Mouse (Mus musculus) right cerebral cortex, adult 2 months (tissue): ENCODE results near the gene Cpn2.

Experiments
- DNase-seq, 2 experiments: peaks; one replicate each; pipeline ENCODE4 v3.0.0; 2021 to 2022; ENCODE audit warnings: low spot score in 2 of 2

The Cpn2 gene

GRCm38 (mm10) chr16:30267359-30267758, at the start of gene Cpn2:
Gene Cpn2, minus strand, starts transcription at chr16:30267499.
- DNase-seq: no peak

- no peak for DNase-seq
These were observed 46.9 kb upstream of the Cpn2 start for GRCm38 (mm10) chr16:30314236-30314635.

DNA sequence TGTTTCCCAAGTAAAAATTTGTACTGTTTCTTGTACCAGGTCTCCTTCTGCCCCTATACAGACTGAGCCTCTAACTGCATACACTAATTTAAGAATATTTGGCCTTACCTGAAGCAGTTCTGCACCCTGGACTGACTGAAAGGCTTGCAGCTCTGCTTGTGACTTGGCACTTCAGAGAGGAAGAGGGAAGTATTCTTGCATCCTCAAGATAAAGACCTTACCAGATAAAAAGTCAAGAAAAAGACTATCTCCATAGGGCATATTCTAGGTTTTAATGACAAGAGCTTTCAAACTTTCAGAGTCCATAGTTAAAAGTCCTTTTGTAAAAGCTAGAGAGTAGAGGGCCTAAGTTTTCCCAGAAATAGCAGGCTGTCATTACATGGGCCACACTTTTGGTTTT, 43.3 kb upstream of the Cpn2 start, which contains the start of gene Gp5:
Gene Gp5 (minus strand): TSS at position 133 of the 400 bp plus-strand sequence.
- DNase-seq: no peak

- no peak for DNase-seq
These were observed 42.8 kb upstream of the Cpn2 start for GRCm38 (mm10) chr16:30310171-30310515.

GRCm38 (mm10) chr16:30309395-30310170, 42.3 kb upstream of the Cpn2 start:
- DNase-seq: peak in 1 of 2 experiments; percentile 37

DNA sequence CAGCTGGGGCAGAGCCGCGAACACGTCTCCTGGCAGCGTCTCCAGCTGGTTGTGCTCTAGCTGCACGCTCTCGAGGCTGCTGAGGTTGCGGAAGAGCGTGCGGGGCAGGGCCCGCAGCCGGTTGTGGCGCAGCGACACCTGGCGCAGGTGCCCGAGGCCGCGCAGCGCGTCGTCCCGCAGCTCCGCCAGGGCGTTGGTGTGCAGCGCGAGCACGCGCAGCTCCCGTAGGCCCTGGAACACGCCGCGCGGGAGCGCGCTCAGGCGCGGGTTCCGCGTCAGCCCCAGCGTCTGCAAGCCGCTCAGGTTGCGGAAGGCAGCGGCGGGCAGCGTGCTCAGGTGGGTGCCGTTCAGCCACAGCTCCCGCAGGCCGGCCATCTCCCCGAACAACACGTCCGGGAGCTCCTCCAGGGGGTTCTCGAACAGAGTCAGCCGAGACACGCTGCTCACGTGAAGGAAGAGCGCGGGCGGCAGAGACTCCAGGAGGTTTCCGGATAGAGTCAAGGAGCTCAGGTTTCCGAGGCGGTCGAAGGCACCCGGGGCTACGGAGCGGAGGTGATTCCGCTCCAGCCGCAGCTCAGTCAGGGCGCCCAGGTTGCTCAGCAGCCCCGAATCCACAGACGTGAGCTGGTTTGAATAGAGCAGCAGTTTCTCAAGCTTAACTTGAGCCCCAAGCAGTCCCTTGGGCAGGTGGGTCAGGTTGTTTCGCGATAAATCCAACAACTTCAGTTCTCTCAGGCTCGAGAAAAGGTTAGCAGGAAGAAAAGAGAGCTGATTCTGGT, 41.5 kb upstream of the Cpn2 start:
- DNase-seq: peak; percentile 65 to 68

DNA sequence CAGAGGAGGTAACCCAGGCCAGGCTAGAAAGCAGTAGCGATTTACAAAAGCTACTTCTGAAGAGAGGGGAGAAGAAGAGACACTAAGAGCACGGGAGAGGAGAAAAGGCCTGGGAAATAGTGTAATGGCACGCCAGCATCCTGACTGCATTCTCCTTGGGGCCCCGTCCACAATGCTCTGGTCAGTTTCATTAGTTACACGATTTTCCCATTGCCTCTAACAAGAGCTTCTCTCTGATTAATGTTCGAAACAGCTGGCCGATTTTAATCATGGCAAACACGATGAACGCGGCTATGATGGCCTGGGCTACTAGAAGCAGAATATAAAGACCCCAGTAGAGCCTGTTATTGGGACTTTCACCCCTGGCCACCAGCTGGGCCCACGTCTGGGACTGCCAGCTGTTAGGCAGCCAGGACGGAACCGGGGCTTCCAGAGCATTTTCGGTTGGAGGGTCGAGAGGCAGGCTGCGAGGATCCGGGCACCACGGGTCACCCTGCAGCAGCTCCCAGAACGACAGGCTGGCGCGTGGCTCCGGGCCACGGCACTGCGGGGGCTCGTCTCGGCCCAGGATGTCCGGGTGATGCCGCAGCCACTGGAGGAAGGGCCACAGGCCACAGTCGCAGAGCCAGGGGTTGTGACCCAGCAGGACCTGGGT, 40.8 kb upstream of the Cpn2 start:
- DNase-seq: no peak

DNA sequence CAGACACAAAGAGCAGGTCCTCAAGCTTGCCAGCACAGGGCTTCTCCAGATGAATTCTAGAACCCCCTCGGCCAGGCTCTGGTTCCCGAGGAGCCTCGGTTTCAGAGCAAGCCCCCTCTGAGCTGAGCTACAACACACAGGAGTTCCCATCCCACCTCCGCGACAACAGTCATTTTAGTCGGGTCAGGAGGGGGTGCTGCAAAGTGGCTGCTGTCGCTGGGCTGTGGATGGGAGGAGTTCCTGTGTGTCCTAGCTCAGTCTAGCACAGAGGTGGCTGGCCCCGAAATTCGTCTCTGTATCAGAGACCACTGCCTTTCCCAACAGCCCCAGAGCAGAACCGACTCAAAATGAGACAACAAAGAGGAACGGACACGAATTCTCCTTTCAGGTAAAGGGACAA, 40.0 kb upstream of the Cpn2 start:
- DNase-seq: no peak

- no peak for DNase-seq
These were observed 38.8 kb upstream of the Cpn2 start for GRCm38 (mm10) chr16:30306102-30306501.

DNA sequence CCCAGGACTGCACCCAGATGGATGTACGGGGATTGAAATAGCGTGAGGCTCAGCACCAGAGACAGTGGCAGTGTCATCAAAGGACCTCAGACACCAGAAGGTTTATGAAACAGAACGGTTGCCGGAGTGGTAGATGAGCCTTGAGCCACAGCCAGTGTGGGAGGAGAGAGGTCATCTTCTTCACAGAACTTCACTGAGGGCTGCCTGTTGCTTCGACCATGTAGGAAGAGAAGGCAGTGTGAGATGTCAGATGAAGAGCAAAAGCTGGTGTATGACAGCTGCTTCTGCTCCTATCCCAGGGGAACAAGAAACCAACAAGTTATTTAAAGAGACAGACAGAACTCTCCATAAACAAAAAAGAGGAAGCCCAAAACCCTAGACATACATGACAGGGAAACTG, 36.9 kb upstream of the Cpn2 start:
- DNase-seq: no peak

- no peak for DNase-seq
These were observed 36.1 kb upstream of the Cpn2 start for GRCm38 (mm10) chr16:30303411-30303810.

GRCm38 (mm10) chr16:30302686-30303085, 35.4 kb upstream of the Cpn2 start:
- no peak for DNase-seq

DNA sequence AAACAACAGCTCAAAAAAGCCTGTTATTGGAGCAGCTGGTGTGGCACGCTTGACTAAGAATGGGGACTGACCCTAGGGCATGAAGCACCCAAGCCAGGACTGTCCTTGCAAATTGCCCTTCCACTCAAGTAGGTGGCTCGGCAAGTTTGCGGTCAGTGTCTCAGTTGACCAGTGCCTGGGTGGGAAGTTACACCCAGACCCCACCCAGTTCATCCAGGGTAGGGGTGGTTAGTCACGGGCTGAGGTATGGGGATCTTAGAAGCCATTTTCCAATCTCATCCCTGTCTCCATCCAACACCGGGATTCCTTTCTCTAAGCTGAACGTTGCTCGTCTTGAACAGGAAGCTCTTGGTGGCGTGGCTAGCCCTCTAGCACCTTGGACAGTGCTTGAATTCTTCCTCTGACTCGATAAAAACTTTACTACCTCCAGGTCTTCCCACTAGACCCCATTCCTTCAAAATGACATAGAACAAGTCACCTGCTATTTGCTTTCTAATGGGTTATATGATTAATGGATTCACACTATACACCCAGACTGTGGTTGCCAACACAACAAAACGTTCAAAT, 32.5 kb upstream of the Cpn2 start:
- DNase-seq: no peak

DNA sequence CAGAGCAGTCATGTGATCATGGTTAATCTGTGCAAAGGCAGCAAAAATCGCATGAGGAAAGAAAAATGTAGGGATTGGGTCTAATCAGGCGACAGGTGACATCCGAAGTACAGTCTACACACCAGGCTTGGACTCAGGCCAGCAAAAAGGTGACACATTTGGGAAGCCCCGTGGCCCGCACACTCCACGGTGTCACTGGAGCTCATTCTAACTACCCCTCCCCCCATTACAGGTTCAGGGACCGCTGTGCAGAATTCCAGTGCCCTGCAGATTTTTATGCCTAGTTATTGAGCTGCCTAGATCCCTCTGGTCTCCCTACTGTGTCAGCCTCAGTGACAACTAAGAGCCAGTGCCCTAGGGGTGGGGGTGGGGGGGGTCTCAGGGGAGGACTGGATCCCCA, 30.2 kb upstream of the Cpn2 start:
- DNase-seq: no peak

DNA sequence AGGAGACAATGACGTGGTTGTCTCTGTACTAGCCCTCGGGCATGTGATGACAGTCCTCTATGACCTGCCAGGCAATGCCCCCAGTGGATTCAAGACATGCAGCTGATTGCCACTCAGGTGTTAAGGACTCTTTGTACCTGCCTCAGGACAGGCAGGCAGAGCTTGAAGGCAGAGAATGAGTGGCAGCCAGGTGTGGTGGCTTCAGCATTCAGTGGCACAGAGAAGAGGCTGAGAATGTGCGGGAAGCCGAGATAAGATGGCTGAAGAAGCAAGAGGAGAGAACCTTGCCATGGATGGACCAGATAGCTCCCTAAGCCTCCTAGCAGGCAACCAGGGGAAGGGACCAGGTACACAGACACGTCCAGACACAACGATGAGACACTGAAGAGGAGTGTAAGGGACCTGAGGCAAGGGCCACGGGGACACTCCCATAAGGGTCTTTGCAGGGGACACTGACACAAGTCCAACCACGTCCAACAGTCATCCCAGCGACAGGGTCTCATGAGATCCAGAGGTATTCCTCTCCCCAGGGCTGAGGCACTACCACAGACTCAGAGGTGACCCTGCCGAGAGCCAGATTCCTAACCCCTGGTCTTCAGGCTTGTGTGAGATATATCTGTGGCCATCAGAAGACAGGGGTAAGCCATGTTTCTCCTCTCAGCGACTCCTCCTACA, 29.4 kb upstream of the Cpn2 start:
- no peak for DNase-seq

- no peak for DNase-seq
These were observed 27.8 kb upstream of the Cpn2 start for GRCm38 (mm10) chr16:30295106-30295505.

GRCm38 (mm10) chr16:30290436-30290835, 23.1 kb upstream of the Cpn2 start:
- DNase-seq: no peak

DNA sequence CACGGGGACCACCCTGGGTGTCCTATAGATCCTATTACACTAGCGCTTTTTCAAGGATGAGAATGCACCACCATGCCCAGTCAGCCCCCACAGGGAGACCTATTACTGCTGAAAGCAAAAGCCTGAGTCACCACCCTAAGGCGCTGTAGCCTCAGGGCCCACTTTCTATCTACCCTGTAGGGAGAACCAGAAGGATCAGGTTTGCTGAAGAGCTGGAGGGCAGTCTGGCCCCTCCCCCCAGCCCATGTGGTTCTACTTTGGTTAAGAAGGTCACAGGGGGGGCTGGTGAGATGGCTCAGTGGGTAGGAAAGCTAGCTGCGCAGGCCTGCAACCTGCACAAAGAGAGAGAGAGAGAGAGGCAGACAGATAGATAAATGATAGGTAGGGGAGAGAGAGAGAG, 18.4 kb upstream of the Cpn2 start:
- DNase-seq: no peak

DNA sequence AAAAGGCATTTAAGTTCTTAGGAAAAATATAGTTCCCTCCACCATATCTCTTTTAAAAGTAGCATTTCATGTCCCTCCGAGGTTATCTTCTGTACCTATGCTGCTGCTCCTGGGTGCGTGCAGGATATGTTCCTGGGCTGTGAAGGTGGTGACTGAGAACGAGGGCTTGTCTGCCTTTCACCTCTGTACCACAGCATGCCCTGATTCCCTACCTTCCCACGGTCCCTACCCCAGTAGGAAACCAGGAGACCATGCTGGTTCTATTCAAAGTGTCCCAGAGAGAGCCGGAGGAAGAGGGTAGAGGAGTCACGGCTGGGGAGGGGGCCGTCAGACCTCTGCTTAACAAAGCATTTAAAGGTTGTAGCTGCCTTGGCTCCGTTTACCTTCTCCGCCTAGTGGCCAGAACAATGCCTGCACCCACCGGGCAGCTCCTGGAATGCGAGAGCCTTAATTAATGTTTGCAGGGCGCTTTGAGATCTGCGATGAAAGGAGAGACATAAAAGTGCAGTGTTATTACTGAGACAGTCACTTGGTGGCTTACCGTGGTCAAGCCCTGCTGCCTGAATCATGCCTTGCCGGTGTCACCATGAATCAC, 16.5 kb upstream of the Cpn2 start:
- DNase-seq: peak in 1 of 2 experiments; percentile 21

DNA sequence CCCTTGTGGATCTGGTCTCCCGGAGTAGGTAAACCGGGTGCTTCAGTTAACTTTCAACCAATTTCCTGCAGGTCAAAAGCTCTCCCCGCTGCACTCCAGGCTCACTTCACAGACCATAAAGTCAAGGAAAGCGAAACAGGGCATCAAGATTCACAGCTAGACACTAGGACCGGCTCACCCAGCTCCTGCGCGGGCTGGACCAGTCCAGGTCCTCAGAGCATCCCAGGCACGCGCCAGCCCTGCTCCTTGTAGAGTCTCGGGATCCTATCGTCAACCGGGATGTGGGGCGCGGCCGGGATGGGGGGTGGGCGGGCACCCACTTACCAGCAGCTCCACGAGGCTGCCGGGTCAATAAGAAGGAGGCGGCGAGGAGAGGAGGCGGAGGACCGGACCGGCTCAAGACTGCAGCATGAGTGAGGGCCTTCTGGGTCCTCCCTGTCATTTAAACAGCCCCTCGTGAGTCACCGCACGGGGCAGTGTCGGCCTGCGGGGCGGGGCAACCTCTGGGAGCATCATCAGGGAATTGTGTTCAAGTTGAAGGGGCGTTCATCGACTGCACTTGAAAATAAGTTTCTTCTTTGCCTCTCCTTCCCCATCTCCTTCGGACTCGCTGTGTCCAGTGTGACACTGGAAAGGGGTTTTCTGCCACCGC, 15.7 kb upstream of the Cpn2 start, which contains the start of gene Lrrc15:
Gene Lrrc15 (minus strand): TSS at position 413 of the 652 bp plus-strand sequence.
- DNase-seq: no peak
